Mouse (Mus musculus): Measurements from ENCODE around the gene Cfap54. TPM values are rescaled to one million over a fixed set of nuclear protein-coding genes. Genes with fewer than 3 reads are reported as not detected.

Gene Cfap54
- polyA plus RNA-seq, 1 experiment: 1.8 TPM

- H3K4me1 ChIP-seq (ENCODE audit: control insufficient read depth, insufficient read depth, low read length): peaks cover 2% of the 10 kb centered on the region
- TF ChIP-seq POLR2A (IDR thresholded peaks at IDR 0.05; ENCODE audit: borderline replicate concordance, control insufficient read depth, low read depth, low read length): no peak
- no peak for TF ChIP-seq CTCF (IDR thresholded peaks at IDR 0.05; ENCODE audit: control insufficient read depth, insufficient read depth, low read length)
- H3K4me3 ChIP-seq (replicated peaks; ENCODE audit: control insufficient read depth, low read depth, low read length): no peak overlapping the region
- H3K27ac ChIP-seq (ENCODE audit: control insufficient read depth, insufficient read depth, low read depth, low read length, poor library complexity): peak overlapping the region; percentile 83
- 53% methylated on average over 7 of the region's 7 CpGs for WGBS
Observed at GRCm38 (mm10) chr10:93094957-93095580, 13.7 kb upstream of the Cfap54 start.

- TF ChIP-seq POLR2A (IDR thresholded peaks at IDR 0.05; ENCODE audit: borderline replicate concordance, control insufficient read depth, low read depth, low read length) (no peak), CTCF (IDR thresholded peaks at IDR 0.05; ENCODE audit: control insufficient read depth, insufficient read depth, low read length) (no peak)
- H3K27ac ChIP-seq (ENCODE audit: control insufficient read depth, insufficient read depth, low read depth, low read length, poor library complexity): no peak overlapping the region
- no peak overlapping the region for H3K4me3 ChIP-seq (replicated peaks; ENCODE audit: control insufficient read depth, low read depth, low read length)
- peaks cover 2% of the 10 kb centered on the region for H3K4me1 ChIP-seq (ENCODE audit: control insufficient read depth, insufficient read depth, low read length)
- WGBS: 71% methylated on average over 2 of the region's 2 CpGs
Observed at GRCm38 (mm10) chr10:93091928-93092327, 10.5 kb upstream of the Cfap54 start.

DNA sequence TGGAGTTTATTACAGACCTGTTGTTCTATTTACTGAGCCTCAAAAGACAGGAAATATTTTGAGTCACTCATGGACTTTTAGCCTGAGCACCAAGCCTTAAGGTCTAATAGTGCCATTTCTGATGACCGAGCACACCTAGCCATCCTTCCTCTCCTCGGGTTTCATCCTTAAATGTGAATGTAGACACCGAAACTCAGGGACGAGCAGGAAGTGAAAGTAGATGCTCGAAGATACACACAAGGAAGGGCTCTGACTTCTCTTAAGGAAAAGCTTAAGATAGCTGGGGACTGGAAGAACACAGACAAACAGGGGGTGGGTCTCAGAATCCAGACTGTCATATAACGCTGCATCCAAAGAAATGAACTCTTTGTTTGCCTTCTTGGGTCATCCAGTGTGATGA, 8.8 kb upstream of the Cfap54 start:
- 42% methylated on average over 6 of the region's 6 CpGs for WGBS
- Histone ChIP-seq H3K4me3 (replicated peaks; ENCODE audit: control insufficient read depth, low read depth, low read length) (no peak overlapping the region), H3K4me1 (ENCODE audit: control insufficient read depth, insufficient read depth, low read length) (peaks cover 2% of the 10 kb centered on the region), H3K27ac (ENCODE audit: control insufficient read depth, insufficient read depth, low read depth, low read length, poor library complexity) (no peak overlapping the region)
- TF ChIP-seq POLR2A (IDR thresholded peaks at IDR 0.05; ENCODE audit: borderline replicate concordance, control insufficient read depth, low read depth, low read length): no peak
- TF ChIP-seq CTCF (IDR thresholded peaks at IDR 0.05; ENCODE audit: control insufficient read depth, insufficient read depth, low read length): no peak

GRCm38 (mm10) chr10:93088396-93089048, 7.1 kb upstream of the Cfap54 start:
- Histone ChIP-seq H3K4me3 (replicated peaks; ENCODE audit: control insufficient read depth, low read depth, low read length) (no peak overlapping the region), H3K4me1 (ENCODE audit: control insufficient read depth, insufficient read depth, low read length) (peaks cover 2% of the 10 kb centered on the region; the same call in 1 of the 2 replicates), H3K27ac (ENCODE audit: control insufficient read depth, insufficient read depth, low read depth, low read length, poor library complexity) (no peak overlapping the region)
- WGBS: 72% methylated on average over 11 of the region's 11 CpGs
- TF ChIP-seq POLR2A (IDR thresholded peaks at IDR 0.05; ENCODE audit: borderline replicate concordance, control insufficient read depth, low read depth, low read length) (no peak), CTCF (IDR thresholded peaks at IDR 0.05; ENCODE audit: control insufficient read depth, insufficient read depth, low read length) (no peak)

DNA sequence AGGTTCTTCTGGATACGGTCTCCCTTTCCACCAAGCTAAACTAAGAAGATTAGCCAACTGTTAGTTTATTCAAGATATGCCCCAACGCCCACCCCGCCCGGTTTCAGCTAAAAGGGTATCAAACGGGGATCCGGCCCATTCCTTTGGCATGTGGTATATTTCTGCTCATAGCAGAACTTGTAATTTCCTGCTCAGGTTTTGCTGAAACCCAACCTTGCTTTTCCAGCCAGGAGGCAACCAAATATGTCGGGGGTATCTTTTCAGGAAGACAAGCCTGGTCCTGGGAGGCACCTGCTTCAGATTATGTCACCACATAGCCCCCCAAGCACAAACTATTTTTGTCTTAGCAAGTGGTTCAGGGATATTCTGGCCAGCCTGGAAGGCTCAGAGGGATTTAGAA, 6.1 kb upstream of the Cfap54 start:
- Histone ChIP-seq H3K27ac (ENCODE audit: control insufficient read depth, insufficient read depth, low read depth, low read length, poor library complexity) (no peak overlapping the region), H3K4me1 (ENCODE audit: control insufficient read depth, insufficient read depth, low read length) (peaks cover 2% of the 10 kb centered on the region; the same call in 1 of the 2 replicates), H3K4me3 (replicated peaks; ENCODE audit: control insufficient read depth, low read depth, low read length) (no peak overlapping the region)
- TF ChIP-seq POLR2A (IDR thresholded peaks at IDR 0.05; ENCODE audit: borderline replicate concordance, control insufficient read depth, low read depth, low read length) (no peak), CTCF (IDR thresholded peaks at IDR 0.05; ENCODE audit: control insufficient read depth, insufficient read depth, low read length) (no peak)
- WGBS: 56% methylated on average over 7 of the region's 7 CpGs

GRCm38 (mm10) chr10:93083963-93084340, 2.5 kb upstream of the Cfap54 start:
- TF ChIP-seq CTCF (IDR thresholded peaks at IDR 0.05; ENCODE audit: control insufficient read depth, insufficient read depth, low read length): no peak
- no peak for TF ChIP-seq POLR2A (IDR thresholded peaks at IDR 0.05; ENCODE audit: borderline replicate concordance, control insufficient read depth, low read depth, low read length)
- H3K4me3 ChIP-seq (replicated peaks; ENCODE audit: control insufficient read depth, low read depth, low read length): no peak overlapping the region
- H3K27ac ChIP-seq (ENCODE audit: control insufficient read depth, insufficient read depth, low read depth, low read length, poor library complexity): peak overlapping the region; percentile 57; the same call in 1 of the 2 replicates
- WGBS: 38% methylated on average over 8 of the region's 8 CpGs
- peaks cover 6% of the 10 kb centered on the region; the same call in 1 of the 2 replicates for H3K4me1 ChIP-seq (ENCODE audit: control insufficient read depth, insufficient read depth, low read length)

- Histone ChIP-seq H3K27ac (ENCODE audit: control insufficient read depth, insufficient read depth, low read depth, low read length, poor library complexity) (peak overlapping the region; percentile 52), H3K4me1 (ENCODE audit: control insufficient read depth, insufficient read depth, low read length) (peaks cover 6% of the 10 kb centered on the region; the same call in 1 of the 2 replicates), H3K4me3 (replicated peaks; ENCODE audit: control insufficient read depth, low read depth, low read length) (peak overlapping the region; percentile 7)
- 7% methylated on average over 17 of the region's 17 CpGs for WGBS
- no peak for TF ChIP-seq CTCF (IDR thresholded peaks at IDR 0.05; ENCODE audit: control insufficient read depth, insufficient read depth, low read length)
- TF ChIP-seq POLR2A (IDR thresholded peaks at IDR 0.05; ENCODE audit: borderline replicate concordance, control insufficient read depth, low read depth, low read length): no peak
Observed at GRCm38 (mm10) chr10:93083198-93083962, 2.0 kb upstream of the Cfap54 start.

GRCm38 (mm10) chr10:93079486-93079885, 1.9 kb downstream of the Cfap54 start:
- 61% methylated on average over 3 of the region's 3 CpGs for WGBS
- Histone ChIP-seq H3K27ac (ENCODE audit: control insufficient read depth, insufficient read depth, low read depth, low read length, poor library complexity) (no peak overlapping the region), H3K4me3 (replicated peaks; ENCODE audit: control insufficient read depth, low read depth, low read length) (no peak overlapping the region), H3K4me1 (ENCODE audit: control insufficient read depth, insufficient read depth, low read length) (peaks cover 4% of the 10 kb centered on the region; the same call in 1 of the 2 replicates)
- TF ChIP-seq POLR2A (IDR thresholded peaks at IDR 0.05; ENCODE audit: borderline replicate concordance, control insufficient read depth, low read depth, low read length) (no peak), CTCF (IDR thresholded peaks at IDR 0.05; ENCODE audit: control insufficient read depth, insufficient read depth, low read length) (no peak)

All from bone marrow, adult 2 months (tissue).